Mouse (Mus musculus): Measurements from ENCODE around the gene Fam20a.
"Not testable (repeated sequence)": the region's sequence is repeated elsewhere in the genome, so short reads cannot be mapped to it uniquely, and the experiment has no call there.

Gene Fam20a

DNA sequence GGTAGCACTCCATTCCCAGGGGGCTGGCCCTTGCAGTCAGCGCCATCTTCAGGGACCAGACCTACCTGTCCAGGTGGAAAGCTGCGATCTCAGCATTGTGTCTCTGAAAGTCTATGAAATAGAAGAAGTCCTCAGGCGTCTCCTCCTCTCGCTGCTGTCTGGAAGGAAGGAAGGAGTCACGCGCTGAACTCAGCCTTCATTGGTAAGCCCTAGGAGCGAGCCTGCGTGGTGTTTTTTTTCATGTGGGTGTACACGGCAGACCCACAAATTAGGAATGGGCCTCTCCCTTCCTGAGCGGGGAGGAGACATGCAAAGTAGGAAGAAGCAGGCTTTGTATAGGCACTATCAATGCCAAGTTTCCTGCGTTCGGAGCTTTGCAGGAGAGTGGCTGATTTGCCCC, 43.8 kb downstream of the Fam20a start:
- DNase-seq (ENCODE audit: low spot score) = no peak

DNA sequence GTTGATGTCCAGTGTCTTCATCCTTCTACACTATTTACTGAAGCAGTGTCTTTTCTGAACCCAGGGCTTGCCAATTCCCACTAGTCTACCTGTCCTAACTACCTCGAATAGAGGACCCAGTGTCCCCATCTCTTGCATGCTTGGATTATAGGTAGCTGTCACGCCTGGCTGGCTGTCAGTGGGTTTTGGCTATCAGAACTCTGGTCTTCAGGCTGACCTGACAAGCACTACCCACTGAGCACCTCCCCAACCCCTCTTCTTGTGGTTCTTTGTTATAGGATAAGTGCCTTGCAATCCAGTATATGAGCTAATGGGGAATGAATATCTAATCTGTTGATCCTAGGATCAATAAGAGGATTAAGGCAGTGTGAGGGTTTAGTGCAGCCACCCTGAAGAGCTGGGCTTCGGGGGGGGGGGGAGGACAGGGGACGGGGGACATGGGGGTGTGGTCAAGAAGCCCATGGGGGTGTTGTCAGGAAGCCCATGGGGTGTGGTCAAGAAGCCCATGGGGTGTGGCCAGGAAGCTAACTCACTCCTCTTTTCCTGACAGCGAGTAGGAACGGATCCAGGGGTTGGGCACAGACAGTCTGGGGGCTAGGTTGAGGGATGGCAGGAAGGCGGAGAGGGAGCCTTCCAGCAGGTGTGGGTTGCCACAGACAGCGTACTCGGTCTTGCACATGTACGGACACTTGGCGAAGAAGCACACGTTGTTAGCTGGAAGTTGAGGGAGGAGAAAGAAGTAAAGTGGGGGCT, 45.3 kb downstream of the Fam20a start:
- no peak for DNase-seq (ENCODE audit: low spot score)

DNA sequence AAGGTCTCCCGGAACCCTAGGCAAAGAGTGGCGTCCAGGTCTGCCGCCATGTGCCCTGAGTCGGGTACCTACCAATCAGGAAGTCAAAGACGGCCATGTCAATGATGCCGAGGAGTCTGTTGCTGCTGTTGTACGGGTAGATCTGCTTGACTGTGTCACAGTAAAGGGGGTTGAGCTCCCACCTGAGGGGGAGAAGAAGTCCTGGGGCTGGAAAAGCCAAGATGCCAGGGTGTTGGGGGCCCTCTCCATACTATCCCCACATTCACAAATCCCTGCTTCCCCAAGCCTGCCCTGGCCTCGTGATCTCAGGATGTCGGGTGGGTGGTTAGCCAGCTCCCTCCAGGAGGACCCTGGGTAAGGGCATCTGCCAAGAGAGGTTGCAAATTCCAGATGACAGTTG, 46.3 kb downstream of the Fam20a start:
- DNase-seq (ENCODE audit: low spot score) = no peak

DNA sequence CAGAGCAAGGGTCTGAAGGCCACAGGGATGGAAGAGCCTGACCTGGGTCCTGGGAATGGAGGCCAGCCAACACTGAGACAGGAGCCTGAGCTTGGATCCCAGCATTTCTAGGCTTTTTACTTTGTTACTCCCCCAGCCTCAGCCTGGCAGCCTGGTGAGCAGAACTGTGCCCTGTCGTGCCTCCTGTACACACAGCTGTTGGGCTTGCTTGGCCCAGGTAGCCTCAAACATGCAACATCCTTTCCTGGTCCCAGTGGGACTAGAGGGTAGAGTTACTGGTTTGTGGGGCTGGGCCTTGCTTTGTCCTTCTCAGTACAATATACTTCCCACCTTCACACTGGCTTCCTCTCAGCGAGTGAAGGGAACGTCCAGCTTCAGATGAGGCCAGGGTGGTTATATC, 46.9 kb downstream of the Fam20a start:
- no peak for DNase-seq (ENCODE audit: low spot score)

DNA sequence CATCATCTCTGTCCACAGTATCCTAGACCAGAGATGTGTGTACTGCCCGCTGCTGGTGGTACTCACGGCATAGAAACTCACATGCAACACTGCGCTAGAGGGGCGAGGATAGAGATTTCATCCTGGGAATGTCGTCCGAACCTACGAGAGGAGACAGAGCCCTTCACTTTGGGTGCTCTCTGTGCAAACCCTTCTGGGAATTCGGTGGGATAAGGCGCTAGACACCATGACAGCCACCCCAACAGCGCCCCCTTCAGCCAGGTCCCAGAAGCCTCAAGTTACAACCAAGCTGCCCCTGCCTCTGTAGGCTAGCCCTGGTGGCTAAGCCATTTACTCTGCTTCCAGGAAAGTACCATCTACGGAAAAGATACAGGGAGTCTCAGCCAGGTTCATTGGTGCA, 47.5 kb downstream of the Fam20a start:
- DNase-seq (ENCODE audit: low spot score) = no peak

DNA sequence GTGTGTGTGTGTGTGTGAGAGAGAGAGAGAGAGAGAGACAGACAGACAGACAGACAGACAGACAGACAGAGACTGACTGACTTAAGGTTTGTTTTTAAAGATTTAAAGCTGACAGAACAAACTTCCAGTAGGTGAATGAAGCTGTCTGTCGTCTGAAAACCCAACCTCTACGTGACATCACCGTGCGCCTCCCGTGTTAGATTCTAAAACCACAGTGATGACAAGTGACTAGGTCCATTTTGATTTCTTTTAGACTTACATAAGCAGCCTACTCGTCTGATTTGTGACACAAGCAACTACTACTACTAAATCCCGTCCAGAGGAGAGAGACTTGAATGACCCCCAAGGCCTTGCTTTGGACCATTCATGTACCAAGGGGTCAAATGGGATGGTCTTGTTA, 48.3 kb downstream of the Fam20a start:
- no peak for DNase-seq (ENCODE audit: low spot score)

DNA sequence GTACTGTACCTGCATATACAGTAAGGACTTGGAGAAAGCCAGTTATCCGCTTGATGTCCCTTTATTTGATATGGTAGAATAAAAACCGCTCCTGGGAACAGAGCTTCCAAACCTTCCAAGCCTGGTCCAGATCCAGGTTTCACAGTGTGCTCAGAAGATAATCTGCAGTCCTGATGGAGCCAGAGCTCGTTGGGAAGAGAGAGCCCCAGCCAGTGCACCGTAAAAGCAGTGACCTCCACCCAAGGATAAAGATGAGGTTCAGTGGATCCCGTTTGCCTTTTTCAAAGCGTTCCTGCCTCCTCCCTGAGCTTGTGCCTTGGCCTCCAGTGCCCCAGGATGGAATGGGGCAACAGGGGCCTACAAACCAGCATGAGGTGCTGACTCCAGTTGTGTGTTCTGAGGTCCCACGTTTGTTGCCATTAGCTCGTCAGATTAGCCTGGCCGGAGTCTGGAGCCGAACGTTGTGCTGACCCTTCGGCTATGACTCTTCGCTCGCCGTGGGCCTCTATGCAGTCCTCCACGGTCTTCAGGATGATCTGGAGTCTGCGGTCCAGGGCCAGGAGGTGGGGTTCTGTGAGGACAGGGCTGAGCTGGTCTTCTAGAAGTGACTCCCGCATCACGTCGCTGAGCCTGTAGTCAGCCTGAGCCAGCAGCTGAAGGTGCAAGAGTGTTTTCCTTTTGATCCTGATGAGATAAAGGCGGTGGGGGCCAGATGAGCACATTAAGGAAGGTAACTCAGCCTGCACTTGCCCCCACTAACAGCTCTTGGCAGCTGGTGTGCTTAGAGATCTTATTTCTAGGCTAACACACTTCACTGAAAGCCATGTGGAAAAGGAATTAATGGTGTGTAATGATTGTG, 49.0 kb downstream of the Fam20a start:
- no peak for DNase-seq (ENCODE audit: low spot score)

DNA sequence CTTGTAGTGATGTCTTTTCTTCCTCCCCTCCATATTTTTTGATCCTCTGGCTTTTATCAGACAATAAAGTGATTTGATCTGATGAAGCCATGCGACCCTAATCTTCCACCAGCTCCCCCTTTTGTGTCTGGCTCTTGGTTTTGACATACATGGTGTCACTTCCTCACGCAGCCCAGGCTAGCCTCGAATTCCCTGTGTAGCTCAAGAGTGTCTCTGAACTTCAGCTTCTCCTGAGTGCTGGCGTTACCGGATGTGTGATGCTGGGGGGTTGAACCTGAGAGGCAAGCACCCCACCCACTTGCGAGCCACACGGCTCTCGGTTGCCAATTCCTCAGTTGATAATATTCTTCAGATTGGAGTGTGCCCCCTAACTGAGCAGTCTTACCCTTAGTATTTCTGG, 49.7 kb downstream of the Fam20a start:
- DNase-seq (ENCODE audit: low spot score) = no peak

DNA sequence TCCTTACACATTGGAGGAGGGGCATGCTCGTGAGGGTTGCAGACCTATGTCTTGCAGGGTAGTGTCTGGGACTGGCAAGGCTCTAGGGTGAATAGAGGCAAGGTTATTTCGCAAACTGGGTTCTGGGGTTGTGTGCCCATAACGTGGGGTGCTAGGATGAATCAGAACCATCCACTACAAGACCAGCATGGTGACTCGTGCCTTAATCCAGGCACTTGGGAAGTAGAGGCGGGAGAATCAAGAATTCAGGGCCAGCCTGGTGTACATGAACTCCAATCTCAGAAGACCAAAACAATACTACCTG, 50.1 kb downstream of the Fam20a start:
- no peak for DNase-seq (ENCODE audit: low spot score)

DNA sequence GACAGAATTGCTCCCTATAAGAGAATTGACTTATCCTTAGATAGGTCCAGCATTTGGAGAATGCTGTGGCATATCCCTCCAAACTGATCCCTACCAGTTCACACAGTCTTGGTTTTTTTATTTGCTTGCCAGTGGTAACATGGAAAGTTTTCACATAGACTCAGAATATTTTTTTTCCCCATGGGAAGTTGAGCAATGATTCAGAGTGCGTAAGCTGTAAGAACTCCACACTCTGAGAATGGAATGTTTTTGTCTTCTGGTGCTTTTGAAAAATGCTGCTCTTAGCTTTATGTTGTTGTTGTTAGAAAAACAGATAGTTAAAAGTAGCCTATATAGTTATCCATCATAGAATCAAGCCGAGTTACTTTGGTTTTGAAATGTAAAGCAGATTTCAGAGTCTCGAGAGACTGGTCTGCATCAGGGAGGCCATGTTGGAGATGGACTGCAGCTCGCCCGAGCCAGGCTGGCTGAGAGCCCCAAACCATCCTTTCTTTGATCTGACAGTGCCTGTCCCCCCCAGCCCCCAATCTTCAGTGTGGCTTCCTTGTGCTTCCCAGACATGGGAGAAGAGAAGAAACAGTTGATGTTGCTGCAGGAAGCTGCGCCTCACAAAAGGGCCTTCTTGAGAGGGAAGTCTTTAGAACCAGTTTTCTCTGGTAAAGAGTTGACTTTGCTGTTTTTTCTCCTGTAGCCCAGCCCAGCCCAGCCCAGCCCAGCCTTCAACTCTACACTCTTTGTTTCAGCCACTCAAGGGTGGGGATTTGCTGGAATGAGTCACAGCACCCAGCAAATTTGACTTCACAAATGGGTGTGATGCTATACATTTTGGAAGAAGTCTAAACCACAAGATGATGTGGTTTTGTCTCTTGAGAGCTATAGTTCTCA, 50.7 kb downstream of the Fam20a start:
- DNase-seq (ENCODE audit: low spot score) = no peak

DNA sequence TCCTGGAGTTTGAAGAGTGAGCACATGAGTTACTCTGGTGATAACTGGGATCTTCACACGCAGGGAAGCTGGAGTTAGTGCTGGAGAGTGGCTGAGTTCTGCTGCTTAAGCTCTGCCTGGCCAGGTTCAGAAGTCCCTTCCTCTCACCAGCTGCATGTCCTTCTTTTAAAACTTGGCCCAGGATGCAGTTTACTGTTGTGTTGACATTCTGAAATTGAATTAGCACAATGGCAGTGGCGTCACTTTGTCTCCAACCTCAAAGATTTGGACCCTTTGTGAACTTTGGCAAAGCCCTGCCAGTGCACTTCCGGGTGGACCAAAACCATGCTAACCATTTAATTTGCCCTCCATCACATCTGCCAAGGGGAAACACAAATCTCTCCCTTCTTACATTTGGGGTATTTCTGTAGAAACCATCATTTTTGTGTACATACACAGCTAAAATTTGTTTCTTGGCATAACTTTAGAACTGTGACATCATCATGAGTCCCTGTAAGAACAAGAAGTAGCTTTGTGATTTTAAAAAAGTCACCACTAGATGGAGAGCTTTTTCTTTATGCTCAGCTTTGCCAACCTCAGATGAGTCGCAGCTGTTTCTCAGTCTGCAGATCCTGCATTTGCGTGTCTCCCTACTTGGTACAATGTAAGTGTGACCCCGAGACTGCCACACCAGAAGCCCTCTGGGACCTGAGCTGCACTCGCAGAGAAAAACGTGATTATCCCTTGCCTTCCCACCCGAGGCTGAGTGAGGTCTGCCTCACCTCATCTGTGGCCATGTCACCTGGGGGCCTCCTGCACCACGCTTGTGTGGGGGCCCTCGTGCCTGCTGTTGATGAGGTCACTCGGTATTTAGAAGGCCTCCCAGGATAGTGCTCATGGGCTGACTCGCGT, 51.8 kb downstream of the Fam20a start:
- peak; percentile 79 for DNase-seq (ENCODE audit: low spot score)

DNA sequence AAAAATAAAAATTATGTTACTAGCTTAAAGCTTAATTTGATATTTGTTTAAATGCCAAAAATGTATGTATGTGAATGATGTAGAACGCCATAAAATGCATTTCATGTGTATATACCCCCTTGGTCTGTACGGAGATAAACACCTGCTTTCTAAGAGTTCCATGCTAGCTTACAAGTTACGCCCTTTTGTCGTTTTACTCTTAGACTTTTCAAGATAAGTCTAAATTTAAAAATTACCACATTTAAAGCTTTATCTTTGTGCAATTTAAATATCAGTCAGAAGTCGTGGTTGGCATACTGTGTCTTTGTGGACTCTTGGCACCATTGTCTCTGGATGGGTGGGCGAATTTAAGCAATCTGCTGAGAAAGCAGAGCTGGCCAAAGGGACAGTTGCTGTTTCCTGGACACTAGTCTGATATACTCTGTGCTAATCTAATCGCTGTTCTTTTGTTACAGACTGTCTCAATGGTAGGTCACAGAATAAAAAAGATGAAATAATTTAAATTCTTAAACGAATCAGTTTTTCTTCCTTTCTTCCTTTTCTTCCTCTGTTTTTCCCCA, 52.9 kb downstream of the Fam20a start:
- DNase-seq (ENCODE audit: low spot score) = no peak

DNA sequence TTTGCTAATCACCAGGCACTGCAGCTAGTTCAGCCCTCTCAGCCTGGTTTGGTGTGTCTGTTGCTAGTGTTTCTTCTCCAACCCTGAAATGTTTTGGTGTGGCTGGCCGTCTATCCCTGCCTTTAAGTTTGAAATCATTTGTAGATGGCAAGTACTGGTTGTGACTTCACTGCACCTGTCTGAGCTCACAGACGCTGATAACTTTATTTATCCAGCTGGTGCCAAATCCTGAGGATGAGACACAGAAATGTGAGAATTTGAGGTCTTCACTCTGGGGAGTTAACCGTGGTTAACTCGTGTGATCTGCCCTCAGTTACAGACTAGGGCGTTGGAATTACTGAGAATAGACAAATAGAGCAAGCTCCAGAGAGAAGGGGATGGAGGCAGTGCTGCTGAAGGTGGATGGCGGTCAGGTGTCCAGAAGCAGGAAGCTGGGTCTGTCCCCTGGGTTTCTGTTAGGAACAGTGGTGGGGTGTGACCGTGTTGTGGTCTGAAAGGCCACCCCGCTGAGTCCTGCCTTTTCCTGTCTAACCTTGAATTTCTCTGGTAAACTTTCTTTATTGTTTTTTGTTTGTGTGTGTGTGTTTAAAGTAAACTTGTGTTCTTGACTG, 53.9 kb downstream of the Fam20a start:
- DNase-seq (ENCODE audit: low spot score) = no peak

DNA sequence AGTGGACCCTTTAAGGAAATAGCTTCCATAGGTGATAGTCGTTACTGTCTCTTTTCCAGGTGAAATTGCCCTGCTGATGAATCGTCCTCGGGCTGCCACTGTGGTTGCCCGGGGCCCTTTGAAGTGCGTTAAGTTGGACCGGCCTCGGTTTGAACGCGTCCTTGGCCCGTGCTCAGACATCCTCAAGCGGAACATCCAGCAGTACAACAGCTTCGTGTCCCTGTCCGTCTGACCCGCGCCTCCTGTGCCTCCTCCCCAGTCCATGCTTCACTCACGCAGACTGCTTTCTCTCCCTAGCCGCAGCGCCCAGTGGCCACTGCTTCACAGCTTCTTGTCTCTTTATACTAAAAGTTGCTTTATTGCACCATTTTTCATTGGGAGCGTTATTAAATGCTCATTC, 54.7 kb downstream of the Fam20a start:
- no peak for DNase-seq (ENCODE audit: low spot score)

DNA sequence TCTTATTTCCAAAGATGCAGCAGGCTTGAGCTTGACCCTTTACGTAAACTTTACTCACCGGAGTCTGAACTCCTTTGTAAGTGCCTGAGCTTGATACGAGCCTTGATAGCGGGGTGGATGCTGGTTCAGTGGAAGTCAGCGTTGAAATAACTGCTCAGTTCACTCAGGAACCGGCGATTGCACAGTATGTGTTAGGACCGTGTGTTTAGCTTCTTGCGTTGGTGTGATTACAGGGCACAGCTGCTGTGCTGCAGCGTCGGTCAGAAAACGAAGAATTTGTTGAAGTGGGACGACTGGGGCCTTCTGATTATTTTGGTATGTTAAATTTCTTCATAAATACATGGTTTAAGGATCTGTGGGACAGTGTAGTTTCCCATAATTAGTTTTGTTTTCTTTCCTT, 55.7 kb downstream of the Fam20a start:
- DNase-seq (ENCODE audit: low spot score) = no peak

DNA sequence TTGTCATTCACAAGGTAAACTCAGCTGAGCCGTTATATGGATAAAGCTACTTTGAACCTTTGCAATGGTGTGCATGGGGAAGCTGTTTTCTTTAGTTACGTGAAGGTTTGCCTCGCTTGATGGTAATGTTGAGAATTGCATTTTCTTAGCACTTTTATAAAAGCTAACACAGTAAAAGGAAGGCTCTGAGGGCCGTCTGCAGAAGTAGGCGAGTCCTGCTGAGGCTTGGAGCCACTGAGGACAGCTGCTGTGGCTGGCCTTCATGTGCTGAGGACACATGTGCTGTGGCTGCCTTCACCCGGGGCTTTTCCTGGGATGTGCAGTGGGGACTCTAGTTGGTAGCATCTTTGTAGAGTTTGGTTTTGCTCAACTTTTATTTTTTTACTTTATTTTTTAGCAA, 56.7 kb downstream of the Fam20a start:
- DNase-seq (ENCODE audit: low spot score) = no peak

DNA sequence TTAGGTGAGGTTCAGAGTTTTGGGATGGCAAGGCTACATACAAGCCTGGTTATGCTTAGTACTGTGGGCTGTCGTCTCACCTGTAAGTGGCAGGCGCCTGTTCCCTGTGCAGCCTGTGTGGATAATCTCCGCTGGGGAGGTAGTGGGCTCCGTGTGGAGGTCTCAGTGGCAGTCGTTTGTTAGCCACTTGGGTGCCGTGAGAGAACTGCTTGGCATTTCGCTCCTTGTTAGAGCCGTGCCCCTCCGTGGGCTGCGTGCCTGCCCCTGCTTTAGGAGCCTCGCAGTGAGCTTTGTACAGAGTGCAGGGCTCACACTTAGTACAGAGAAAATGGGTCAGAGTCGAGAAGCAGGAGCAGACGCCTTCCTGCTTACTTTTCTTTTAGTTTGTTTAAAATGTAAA, 57.8 kb downstream of the Fam20a start:
- no peak for DNase-seq (ENCODE audit: low spot score)

DNA sequence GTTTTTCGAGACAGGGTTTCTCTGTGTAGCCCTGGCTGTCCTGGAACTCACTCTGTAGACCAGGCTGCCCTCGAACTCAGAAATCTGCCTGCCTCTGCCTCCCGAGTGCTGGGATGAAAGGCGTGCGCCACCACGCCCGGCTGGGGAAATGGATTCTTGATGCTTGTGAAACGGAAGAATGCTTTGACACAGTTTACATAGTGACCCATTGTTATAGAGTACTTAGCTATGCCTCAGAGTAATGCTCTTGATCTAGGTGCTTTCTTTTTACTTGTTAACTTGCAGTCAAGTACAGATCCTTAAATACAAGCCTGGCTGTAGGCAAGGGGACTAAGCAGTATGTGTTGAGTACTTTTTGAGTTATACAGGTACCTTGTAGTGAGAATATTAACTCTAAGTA, 61.6 kb downstream of the Fam20a start:
- DNase-seq (ENCODE audit: low spot score) = not testable (repeated sequence)

DNA sequence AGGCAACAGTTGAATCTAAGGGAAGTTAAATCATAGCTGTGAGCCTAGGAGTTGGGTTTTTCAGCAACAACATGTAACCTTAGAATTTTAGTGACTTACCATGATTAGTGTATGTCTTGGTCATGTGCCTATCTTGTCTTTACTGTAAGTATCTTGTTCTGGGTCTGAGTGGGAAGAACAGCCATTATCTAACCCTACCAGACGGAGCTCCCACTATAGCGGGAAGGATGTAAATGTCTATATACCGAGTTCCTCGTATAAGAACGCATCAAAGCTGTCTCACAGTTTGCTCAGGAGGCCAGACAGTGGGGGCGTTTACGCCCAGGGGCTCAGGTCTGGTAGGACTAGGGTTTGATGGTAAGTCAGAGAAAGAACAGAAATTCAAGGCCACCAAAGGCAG, 65.8 kb downstream of the Fam20a start:
- DNase-seq (ENCODE audit: low spot score) = no peak

DNA sequence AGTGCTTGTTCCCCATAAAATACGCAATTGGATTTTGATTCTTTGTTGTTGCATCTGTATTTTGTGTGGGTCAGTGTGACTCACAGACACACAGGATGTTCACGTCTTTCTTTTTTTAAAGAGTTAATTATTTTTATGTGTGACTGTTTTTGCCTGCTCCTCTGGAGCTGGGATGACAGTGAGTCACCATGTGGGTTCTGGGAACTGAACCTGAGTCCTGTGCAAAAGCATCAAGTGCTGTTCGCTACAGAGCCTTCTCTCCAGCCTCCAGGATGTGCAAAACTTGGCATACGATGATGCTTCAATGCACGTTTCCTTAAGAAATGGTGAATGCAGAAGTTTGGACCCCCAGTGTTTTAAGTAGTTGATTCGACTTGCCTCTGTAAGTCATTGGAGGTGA, 67.5 kb downstream of the Fam20a start:
- DNase-seq (ENCODE audit: low spot score) = no peak

DNA sequence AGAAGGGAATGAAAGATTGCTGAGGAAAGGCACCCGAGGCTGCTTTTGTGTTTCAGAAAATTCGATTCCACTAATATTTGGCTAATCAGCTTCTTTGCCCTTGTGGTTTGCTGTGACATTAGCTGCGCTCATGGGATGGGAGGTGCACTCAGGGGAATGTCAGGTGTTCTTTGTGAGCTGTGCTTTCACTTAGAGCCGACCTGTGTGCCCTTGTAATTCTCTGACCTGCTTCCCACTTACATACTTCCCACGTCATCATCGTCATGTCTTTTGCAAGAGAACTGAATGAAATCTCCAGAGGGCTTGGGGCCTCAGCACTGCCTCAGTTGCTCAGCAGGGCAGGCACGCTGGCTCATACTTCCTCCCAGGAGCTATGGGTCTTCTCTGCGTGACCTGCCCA, 68.9 kb downstream of the Fam20a start:
- no peak for DNase-seq (ENCODE audit: low spot score)

Measured in embryo, embryonic 10.5 days (tissue).